Mouse (Mus musculus): ENCODE data around the gene Hebp2. TPM values are rescaled to one million over a fixed set of nuclear protein-coding genes. Genes with fewer than 3 reads are reported as not detected.
"Not testable (repeated sequence)": the region's sequence is repeated elsewhere in the genome, so short reads cannot be mapped to it uniquely, and the experiment has no call there.

The Hebp2 gene
- under 1 TPM; 0.50 to 0.70 TPM for total RNA-seq (2021)

DNA sequence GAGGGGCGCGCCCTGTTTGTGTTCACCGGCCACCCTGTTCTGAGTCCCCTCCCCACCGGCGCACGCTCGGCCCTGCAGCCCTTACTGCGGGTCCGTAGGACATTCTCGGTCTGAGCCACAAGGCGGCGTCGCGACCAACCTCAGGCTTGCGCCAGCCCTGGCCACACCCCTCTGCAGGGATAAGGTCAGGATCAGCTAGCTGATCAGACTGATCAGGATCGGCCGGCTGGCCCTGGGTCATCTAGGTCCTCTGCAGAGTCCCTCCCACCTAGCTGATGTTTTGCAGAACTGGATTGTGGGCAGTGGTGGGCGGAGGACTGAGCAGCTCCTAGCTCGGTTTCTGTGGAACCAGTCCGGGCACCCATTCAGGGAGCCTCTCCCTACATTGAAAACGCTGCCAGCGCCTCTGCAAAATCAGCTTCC is at the start of gene Hebp2:
TSS of gene Hebp2 (minus strand) at position 264 of the 423 bp plus-strand sequence.
- intact Hi-C loops (cut with DNase I): no loop called here
- DNase-seq (ENCODE audit: low spot score): no peak

GRCm38 (mm10) chr10:18589455-18589854 is 43.6 kb upstream of the Hebp2 start:
- no peak for DNase-seq (ENCODE audit: low spot score)
- intact Hi-C loops (cut with DNase I): no loop called here

- intact Hi-C loops (cut with DNase I): no loop called here
- no peak for DNase-seq (ENCODE audit: low spot score)
These were observed 38.3 kb upstream of the Hebp2 start for GRCm38 (mm10) chr10:18584188-18584587.

GRCm38 (mm10) chr10:18572581-18572980 is 26.7 kb upstream of the Hebp2 start:
- no peak for DNase-seq (ENCODE audit: low spot score)
- intact Hi-C loops (cut with DNase I): no loop called here

DNA sequence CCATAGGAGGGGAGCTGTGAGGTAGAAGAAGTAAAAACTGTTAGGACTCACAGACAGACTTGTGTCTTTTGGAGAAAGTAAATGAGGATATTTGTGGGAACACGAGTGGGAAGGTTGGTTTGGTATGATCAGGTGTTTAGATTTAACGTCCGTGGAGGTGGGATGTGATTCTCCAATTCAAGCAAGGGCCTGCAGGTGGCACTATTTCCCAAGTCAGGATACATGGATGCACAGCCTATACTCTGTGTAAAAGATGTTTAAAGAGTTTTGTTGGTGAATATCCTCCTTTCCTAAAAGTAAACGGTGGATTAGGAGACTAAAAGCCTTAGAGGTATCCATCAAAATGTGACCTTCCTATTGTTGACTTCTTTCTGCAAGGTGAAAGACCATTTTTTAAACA is 17.1 kb upstream of the Hebp2 start:
- intact Hi-C loops (cut with DNase I): loop anchor here (2.0 to 5.0 kb wide), 3 partner anchors 39 to 344 kb away; no protein-coding TSS in a partner anchor
- no peak for DNase-seq (ENCODE audit: low spot score)

- intact Hi-C loops (cut with DNase I): loop anchor here (5.0 kb wide), 2 partner anchors 41 to 346 kb away; no protein-coding TSS in a partner anchor
- DNase-seq (ENCODE audit: low spot score): no peak
These were observed 15.6 kb upstream of the Hebp2 start for GRCm38 (mm10) chr10:18561445-18561844.

DNA sequence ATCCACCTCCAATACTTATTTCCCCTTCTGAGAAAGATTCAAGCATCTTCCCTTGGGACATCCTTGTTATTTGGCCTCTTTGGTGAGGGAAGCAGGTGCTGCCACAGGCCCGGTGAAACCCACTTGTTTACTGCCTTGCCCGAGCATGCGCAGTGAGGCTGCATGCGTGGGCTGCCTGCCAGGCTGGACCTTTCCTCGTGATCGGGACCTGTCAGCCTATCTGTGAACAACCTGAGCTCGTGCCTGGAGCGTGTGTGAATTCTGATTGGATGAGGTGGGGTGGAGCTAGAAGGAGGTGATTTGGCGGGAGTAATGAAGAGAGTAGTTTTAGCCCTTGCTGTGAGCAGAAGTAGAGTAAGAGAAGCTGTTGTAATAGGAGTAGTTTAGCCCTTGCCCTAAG is 13.2 kb upstream of the Hebp2 start:
- DNase-seq (ENCODE audit: low spot score); intact Hi-C loops (cut with DNase I): not testable (repeated sequence)

DNA sequence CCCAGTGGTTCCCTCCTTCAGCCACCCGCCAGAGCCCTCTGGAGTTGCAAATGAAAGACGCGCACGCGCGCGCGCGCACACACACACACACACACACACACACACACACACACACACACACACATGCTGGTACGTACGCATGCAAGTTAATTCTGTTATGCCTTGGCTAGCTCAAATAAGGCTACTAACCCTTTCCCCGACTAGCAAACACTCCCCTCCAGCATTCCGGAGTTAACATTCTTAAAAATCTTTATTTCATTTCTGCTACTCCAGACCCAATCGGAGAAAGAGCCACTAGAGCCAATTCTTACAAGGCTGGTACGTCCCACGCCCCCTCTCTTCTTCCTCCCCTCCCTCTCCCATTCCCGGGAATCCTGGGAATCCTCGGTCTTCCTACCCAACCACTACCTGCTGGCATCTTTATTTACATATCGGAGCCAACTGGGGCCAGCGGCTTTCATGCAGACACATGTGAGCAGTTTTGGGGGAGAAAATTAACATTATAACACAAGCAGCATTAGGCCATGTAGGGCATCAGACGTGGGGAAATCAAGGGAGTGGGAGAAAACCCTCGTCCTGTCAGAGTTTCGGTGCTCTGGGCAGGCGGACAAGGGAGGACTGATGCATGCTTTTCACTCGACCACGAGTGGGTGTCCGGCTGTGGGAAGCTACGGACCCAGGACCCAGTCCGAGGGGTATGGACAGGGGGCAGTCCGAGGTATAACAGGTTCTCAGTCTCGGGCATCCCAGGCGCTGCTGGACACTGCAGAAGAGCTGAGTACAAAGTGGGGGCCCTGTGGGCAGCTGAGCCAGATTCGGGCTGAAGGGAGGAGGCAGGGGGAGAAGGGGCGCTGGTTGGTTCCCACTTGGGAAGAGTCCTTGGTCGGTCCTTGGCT is 3.7 kb upstream of the Hebp2 start:
- intact Hi-C loops (cut with DNase I): no loop called here
- no peak for DNase-seq (ENCODE audit: low spot score)

- intact Hi-C loops (cut with DNase I): no loop called here
- DNase-seq (ENCODE audit: low spot score): no peak
These were observed 1.5 kb upstream of the Hebp2 start for GRCm38 (mm10) chr10:18547381-18547780.

- no peak for DNase-seq (ENCODE audit: low spot score)
- intact Hi-C loops (cut with DNase I): no loop called here
These were observed 567 bp downstream of the Hebp2 start for GRCm38 (mm10) chr10:18545309-18545708.

GRCm38 (mm10) chr10:18536889-18537288 is 9.0 kb downstream of the Hebp2 start:
- DNase-seq (ENCODE audit: low spot score): no peak

DNA sequence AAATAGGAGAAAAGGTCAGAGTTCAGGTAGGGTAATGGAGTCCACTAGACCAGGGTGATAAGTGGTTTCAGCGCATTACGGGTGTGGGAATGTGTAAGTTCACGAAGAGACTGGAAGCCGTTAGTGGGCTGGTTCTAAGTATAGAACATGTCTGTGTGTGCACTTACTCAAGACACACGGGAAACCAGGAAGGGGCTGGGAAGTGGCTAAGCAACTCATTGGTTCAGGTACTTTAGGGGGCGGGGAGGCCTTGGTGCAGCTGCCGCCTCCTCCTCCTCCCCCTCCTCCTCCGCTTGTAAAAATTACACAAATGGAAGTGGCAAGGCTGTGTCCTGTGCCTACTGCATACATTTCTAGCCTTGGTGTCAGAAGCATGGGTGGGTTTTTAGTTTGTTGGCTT is 13.6 kb downstream of the Hebp2 start:
- no peak for DNase-seq (ENCODE audit: low spot score)
- intact Hi-C loops (cut with DNase I): no loop called here

More at GRCm38 (mm10) chr10:18536889-18537288, 9.0 kb downstream of the Hebp2 start:
- intact Hi-C loops (cut with DNase I): no loop called here

DNA sequence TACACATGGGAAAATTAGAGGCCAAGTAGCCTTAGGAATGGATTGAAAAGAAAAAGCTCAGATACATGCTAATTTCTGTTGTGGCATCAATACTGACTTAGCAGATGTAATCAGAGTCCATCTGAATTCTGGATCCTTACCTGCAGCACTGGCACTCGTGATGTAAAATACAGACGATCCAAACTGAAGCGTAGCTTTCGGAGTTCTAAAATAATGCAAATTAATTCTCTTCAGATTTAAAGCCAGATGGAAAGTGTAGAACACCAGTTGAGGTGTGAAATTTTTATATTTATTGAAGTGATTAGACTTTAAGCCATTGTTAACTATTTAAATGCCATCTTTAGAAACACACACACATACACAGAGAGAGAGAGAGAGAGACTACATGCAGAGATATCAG is 15.7 kb downstream of the Hebp2 start:
- no peak for DNase-seq (ENCODE audit: low spot score)
- intact Hi-C loops (cut with DNase I): no loop called here

DNA sequence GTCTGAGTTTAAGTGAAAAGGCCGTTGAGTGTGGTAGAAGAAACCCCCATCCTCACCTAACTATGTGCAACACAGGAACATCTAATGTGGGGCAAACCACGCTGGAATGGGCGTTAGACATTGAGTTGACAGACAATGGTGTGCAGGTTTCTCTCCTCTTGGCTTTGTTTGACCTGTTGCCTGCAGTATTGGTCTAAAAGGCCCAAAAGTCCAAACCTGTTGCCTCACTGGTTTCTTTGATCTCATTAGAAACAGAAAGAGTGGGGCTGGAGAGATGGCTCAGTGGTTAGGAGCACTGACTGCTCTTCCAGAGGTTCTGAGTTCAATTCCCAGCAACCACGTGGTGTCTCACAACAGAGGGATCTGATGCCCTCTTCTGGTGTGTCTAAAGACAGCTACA is 16.7 kb downstream of the Hebp2 start:
- no peak for DNase-seq (ENCODE audit: low spot score)
- intact Hi-C loops (cut with DNase I): loop anchor here (5.0 kb wide), 2 partner anchors 207 to 292 kb away; no protein-coding TSS in a partner anchor

DNA sequence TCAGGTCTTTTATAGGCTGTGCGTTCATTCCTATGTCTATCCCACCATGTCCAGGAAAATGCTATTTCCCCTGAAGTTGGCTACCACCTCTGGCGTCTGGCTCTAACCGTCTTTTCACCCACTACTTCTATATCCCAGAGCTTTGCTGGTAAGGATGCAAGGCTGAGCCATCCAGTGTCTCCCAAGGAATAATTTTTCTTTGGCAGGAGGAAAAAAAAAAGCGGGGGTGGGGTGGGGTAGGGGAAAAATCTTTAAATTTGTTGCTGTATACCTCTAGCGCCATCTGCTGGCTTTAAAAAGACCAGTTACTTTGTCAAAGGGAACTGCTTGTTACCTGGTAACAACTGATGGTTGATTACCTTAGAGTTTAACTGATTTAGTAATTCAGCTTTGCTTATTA is 17.4 kb downstream of the Hebp2 start:
- intact Hi-C loops (cut with DNase I): loop anchor here (1.0 to 5.0 kb wide), 4 partner anchors 75 to 291 kb away; no protein-coding TSS in a partner anchor
- no peak for DNase-seq (ENCODE audit: low spot score)

DNA sequence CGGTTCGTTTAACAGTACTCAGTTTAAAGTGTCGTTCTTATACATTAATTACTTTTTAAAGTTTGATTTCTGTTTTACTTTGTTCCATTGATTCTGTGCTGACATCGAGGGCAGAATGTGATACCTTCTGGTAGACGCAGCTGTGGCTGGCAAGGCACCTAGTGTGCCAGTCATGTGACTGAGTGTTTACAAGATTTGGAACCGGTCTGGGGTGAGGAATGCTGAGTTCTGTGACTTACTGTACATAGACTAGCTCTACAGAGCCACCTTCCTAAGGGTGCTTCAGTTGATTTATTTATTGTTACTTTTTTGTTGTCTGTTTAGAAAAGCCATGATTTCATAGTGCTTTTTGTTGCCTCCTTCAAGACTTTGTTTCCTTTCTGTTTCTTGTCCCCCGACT is 18.1 kb downstream of the Hebp2 start:
- no peak for DNase-seq (ENCODE audit: low spot score)
- intact Hi-C loops (cut with DNase I): loop anchor here (1.0 to 5.0 kb wide), 4 partner anchors 74 to 290 kb away; no protein-coding TSS in a partner anchor

DNA sequence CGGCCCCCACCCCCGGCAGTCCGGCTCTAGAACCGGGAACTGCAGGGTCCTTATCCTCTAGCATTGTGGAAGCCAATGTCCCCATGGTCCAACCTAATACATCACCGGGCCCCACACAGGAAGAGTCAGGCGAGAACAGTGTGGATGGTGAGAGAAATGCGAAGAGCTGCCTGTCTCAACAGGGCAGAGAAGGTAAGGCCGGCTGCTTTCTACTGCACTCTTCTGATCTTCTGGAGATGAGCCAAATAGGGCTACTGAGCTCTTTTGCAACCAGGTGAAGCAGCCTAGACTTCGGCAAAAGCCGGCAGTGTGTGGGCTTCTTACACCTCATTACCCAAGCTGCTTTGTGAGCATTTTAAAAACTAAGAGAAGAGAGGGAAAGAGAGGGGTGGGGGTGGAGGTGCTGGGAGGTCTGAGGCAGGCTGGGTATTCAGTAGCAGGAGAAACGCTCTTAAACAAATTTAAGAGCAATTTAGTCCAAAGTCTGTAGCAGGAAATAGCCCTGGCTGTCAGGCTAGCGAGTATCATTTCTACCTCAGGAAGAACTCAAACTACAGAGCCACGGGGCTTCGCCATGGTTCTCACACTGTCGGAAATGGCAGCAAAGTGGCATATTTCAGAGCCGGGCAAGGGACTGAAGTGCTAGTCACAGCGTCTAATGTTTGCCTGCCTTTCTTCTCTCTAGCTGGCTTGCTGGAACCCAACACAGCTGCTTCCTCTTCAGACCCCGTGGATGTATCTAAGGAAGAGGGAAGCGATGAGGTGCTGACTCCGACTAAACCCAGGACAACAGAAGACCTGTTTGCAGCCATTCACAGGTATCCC is 18.8 kb downstream of the Hebp2 start:
- DNase-seq (ENCODE audit: low spot score): no peak
- intact Hi-C loops (cut with DNase I): loop anchor here (5.0 kb wide), 2 partner anchors 205 to 290 kb away; no protein-coding TSS in a partner anchor

- no peak for DNase-seq (ENCODE audit: low spot score)
- intact Hi-C loops (cut with DNase I): loop anchor here (5.0 kb wide), 2 partner anchors 204 to 289 kb away; no protein-coding TSS in a partner anchor
These were observed 19.6 kb downstream of the Hebp2 start for GRCm38 (mm10) chr10:18526184-18526850.

DNA sequence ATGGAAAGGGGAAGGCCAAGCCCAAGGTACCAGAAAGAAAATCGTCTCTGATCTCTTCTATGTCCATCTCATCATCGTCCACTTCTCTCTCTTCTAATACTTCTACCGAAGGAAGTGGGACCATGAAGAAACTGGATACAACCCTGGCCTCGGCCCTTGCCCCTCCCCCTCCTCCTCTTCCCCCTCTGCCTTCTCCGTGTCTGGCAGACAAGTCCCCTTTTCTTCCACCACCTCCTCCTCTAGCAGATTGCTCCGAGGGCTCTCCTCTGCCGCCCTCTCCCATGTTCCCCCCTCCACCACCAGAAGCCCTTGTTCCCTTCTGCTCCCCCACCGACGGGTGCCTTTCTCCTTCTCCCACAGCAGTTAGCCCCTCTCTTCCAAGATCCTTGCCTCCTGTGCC is 20.1 kb downstream of the Hebp2 start:
- no peak for DNase-seq (ENCODE audit: low spot score)
- intact Hi-C loops (cut with DNase I): loop anchor here (5.0 kb wide), 2 partner anchors 203 to 288 kb away; no protein-coding TSS in a partner anchor

- DNase-seq (ENCODE audit: low spot score): no peak
- intact Hi-C loops (cut with DNase I): loop anchor here (5.0 kb wide), 2 partner anchors 203 to 288 kb away; no protein-coding TSS in a partner anchor
These were observed 20.6 kb downstream of the Hebp2 start for GRCm38 (mm10) chr10:18525311-18525710.

Measured in heart, postnatal 25 days (tissue).